Mouse (Mus musculus) 3T3-L1 (cell line): ENCODE data around the gene Tmem11.

ENCODE experiments used
- DNase-seq: peaks from one replicate; pipeline ENCODE4 v3.0.0-alpha.2; 2015; ENCODE audit warnings: low read depth, low spot score

The Tmem11 gene

DNA sequence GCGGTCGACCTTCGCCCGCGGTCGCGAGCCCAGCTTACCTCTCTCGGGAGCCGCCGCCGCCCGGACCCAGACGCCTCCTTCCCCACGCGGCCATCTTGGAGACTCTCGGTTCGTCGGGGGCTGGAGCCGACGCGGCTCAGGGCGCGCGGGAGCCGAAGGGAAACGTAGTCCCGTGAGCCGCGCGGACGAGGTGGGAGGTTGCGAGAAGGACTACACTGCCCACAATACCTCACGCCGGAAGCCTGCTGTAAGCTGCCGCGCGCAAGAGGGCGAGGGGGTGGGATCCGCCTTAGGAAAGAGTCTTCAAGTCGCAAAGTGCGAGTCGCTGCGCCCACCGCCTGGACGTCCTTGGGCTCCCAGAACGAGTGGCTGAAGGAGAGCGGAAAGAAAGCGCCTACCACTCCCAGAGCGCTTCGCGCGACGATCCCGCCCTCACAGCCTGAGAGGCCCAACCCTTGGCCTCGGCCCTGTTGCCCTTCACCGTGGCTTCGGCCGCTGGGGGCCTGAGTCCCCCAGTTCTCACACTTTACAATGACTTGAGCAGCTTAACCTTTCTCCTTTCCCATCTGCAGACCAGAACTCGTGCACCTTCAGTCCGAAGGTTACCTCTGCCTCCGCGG is at the start of gene Tmem11:
TSS of gene Tmem11 (minus strand) at position 598 of the 620 bp plus-strand sequence.
- DNase-seq = peak; percentile 96

DNA sequence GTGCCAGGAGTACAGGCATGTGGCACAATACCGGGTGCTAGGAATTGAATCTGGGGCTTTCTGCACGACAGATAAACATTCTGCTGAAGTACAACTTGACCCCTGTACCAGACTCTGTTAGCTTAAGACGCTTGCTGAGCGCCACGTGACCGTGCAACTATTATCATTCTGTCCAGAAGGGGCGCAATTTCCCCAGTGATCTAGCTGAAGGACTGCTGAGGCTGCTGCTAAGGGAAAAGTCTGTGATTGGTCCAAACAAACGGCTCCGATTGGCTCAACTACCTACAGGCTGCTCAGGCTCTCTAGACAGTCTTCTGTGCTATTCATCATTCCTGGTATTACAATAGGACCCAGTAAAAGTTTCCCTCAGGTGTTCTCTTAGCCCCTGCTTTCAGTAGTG is 48.2 kb upstream of the Tmem11 start:
- peak; percentile 72 for DNase-seq

DNA sequence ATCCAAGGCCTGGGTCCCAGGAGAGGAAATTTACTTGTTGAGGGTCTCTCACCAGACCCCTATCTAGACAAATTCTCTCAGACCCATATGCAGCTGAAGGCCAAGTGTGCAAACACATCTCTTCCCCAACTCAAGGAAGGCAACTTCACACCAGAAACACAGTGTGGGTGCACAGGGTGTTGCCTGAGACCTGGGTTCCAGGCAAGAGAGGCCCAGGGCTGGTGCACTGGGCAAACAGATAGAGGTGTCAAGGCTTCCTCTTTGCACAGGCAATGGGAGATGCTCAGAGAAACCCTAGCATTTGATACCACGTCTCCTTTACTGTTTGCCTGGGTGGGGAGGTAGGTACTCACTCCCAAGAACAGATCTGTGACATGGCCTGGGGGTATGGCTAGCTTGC is 45.9 kb upstream of the Tmem11 start:
- no peak for DNase-seq

DNA sequence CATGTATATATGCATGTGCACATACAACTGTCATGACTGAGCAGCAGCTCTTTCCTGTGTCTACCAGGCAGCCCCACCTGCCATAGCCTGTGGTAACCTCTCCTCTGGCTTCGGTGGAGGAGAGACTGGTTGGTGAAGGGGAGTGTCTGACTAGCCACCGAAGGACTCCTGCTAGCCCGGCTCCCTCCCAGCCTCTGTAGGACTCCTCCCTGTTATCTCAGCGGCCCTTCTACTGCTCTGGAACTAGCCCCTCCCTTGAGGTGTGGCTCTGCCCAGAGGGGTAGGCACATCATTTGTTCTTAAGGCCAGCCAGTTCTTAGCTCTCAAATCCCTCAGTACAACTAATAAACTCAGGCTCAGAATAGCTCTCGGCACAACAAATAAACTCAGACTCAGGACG is 45.4 kb upstream of the Tmem11 start:
- no peak for DNase-seq

DNA sequence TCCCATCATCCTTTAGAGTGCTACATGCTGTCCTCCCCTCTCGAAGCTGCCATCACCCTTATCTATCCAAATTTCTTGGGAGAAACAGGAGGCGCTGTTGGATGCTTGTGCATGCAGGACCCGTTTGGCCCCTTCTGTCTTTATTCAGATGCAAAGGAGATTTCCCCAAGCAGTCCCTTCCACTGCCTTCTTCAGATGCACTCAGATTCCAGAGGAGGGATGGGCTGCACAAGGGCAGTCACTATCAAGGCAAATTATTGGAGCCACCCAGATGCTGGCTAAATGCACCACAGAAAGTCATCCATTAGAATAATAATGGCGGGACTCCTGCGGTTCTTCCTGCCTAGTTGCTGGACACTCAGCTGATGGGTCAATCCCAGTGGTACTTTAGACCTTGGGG is 43.9 kb upstream of the Tmem11 start:
- DNase-seq = no peak

DNA sequence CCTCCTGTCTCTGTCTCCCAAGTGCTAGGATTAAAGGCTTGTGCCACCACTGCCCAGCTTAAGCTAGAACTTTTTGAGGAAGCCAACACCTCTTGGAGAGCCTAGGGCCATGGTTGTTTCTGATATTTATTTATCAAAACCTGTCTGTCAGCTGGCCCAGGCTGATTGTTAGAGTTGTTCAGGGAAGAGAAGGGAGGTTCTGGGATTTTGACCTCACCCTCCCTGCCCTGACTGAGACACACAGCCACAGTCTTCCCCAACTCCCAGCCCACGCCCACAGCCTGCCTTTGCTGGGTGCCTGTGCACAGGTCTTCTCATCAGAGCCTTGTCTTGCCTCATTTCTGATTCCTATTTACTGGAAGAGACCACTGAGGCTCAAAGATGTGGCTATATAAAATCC is 43.1 kb upstream of the Tmem11 start:
- DNase-seq = no peak

DNA sequence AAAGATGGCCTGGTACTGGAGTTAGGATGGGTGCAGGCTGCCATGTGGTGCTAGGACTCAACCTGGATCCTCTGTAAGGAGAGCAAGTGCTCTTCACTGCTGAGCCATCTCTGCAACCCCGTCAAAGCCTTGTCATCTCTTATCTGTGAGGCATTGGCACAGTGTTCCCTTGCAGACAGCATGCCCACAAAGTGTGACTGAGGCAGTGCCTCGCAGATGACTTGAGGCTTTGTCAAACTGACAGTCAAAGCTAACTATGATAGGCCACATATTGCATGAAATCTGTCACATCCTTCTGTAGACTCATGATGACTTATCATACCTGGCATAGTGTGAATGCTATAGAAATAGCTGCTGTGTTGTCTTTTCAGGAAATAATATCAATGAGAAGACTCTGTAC is 40.9 kb upstream of the Tmem11 start:
- DNase-seq = no peak

DNA sequence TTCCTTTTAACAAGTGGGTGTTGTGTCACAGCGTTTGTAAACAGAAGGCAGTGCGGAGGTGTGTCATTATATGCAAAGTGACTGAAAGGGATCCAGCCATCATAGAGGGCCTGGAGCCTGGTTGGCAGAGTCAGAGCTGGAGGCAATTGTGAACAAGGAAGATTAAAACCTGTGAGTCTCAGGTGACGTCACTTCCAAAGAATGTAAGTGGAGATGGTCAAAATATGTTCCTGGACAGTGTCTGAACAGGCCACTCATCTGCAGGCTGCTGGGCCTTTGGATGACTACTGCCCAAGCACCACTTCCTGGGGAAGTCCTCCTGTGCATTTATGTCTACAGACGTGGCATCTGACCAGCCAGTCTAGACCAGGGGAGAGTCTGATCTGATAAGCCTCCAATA is 36.1 kb upstream of the Tmem11 start:
- DNase-seq = peak; percentile 87

DNA sequence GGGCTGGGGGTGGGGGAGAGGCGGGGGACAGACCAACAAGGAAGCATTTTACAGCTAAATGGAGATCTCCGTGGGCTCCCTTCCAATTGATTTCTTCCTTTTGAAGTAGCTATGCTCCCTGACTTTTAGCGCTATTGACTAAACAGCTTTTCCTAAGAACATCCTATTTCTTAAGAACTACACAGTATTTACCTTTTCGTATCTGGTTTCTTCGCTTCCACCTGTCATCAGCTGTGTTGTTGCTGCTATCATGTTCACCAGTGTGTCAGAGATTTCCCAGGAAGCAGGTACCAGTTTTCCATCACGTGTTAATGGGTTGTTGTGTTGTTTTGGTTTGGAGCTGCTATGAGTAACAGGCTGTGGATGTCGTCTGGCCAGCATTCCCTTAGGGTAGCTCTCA is 35.4 kb upstream of the Tmem11 start, which contains the start of gene Natd1:
TSS of gene Natd1 (minus strand) at position 260 of the 400 bp plus-strand sequence.
- peak; percentile 51 for DNase-seq

DNA sequence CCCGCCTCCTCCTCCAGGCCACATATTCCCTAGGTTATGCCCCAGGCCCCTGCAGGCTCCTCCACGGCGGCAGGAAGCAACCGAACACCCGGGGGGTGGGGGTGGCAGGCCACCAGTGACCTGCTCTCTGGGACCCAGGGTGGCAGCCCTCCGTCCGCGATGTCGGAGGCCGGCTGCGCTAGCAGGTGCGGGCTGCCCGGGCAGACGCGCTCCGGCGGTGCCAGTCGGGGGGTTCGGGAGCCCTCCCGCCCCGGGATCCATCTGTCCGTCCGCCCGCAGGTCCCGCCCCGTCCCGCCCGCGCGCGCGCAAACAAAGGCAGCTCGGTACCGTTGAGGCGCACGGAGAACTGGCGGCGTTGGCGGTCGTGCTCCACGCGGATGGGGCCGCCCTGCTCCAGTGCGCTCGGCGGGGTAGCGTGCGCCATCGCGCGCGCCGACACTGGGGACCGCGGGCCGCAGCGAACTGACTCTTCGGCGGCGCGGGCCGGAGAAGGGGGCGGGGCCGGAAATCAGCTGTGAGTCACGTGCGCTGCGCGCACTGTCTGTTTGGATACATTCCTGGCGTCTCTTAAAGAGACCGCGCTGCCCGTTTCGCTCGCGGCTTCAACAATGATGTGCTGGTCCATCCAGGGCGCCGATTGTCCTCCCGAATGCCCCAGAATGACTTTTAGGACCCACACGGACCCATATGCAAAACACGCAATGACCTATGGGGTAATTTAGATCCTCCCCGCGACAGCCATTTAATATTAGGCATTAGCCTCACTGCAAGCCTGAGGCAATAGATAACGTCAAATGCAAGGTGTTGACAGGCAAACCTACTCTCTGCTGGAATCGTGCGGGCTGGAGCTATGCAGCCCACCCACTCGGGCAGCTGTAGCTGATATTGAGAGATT is 34.5 kb upstream of the Tmem11 start:
- DNase-seq = peak; percentile 89

DNA sequence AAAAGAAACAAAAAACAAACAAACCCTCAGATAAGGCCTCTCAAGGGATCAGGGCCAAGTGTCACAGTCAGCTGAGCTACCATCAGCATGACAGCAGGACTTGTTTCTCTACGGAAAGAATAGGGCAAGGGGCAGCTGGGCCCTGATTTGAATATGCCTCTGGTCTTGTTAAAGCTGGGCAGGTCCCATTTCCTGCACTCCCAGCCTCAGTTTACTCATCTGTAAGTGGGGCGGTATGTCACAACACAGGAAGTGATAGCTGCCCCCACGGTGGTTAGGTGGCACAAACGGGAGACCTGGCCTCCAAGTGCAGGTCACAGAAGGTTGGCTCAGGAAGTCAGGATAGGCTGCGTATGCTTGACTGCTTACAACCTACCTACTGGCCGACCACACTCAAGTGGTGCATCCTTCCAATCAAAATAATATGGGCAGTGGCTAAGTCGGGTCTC is 33.5 kb upstream of the Tmem11 start:
- DNase-seq = no peak

DNA sequence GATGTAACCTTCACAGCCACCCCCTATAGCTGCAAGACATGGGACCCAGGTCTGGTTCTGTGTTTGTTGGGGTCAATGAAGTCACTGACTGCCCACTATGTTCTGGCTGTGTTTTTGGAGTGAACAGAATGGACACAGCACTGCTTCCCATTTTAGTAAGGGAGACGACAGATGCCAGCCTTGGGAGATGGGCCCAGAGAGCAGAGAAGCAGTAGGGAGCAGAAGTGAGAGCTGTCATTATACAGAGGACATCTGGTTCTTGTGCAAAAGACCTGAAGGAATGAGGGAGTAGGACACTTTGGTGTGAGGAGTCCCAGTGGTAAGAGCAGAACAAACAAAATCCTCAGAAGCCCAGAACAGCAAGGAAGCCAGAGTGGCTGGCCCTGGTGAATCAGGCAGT is 30.6 kb upstream of the Tmem11 start:
- DNase-seq = no peak

DNA sequence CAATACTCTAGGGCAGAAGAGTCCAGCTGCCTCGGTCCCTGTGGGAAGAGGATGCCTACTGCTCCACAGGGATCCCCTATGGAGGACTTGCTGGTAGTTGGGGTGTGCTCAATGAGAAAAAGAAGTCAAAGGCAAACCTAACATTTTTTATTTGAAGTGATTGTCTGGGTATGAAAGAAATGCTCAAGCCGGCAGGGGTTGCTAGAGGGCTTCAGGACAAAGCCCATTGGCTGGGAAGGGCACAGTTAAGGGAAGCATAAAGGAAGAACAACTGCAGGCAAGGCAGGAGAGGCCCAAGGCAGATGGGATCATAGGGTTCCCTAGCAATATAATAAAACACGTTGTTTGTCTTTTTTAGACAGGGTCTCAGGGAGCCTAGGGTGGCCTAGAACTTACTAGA is 29.0 kb upstream of the Tmem11 start:
- DNase-seq = peak; percentile 36

DNA sequence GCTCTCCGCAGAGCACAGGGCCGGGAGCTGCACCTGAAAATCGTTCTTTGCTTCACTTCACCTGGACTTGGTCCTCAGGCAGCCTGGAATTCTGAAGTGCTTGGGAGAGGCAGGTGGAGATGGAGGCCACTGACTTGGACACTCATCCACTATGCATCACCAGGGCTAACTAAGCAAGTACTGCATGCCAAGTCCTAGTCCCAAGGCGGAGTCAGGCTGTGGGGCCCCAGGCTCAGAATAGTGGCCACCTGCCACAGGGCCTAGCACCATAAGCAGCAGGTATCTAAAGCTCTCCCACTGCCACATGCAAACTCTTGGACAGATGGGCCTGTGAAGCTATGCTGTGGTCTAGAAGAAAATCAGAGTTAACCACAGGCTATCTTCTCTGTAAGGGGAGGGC is 27.4 kb upstream of the Tmem11 start:
- no peak for DNase-seq

DNA sequence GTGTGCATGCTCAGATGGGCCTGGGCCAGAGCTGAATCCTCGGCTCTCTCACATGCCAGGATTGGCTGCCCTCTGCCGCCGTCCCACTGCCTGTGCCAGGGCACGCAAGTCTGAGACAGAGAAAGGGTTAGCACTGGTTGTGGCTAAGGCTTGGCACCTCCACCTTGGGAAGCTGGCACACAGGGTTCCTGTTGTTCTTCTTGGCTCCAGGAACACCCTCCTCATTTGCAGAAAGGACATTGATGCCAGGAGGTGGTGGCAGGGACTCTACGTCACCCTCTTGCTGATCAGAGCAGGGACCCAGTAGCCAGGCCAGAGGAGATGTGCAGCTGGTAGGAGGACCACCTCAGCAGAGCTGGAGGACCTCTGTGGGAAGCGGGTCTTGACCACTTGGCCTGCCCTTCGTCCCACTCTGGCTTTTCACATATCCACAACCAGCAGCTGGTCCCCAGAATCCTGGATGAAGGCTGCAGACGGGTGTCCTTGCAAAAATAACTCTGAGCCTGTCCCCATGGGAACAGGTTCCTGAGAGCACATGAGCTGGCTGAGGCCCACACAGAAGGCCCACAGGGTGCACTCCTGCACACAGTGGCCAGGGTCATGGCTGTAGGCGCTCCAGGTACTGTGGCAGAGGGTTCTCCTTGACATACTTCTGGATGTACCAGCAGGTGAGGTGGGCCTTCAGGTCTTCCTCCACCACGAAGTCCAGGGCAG is 26.5 kb upstream of the Tmem11 start:
- no peak for DNase-seq

DNA sequence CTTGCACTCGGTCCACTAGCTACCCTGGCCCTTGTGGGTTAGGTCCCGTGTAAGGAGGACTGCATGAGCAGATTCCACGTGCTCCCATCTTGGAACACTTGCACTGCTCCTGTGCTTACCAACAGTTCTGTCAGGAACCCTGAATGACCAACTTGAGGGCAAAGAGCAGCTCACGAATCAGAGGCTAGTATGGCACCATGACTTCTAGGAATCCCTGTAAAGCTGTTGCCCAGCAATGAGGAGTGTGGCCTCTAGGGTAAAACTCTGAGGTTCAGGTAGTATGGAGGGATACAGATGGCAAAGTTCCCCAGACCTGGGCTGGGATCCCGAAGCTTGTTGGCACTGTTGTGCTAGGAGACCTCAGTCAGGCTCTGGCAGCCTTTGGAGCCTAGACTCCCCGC is 24.6 kb upstream of the Tmem11 start:
- no peak for DNase-seq

DNA sequence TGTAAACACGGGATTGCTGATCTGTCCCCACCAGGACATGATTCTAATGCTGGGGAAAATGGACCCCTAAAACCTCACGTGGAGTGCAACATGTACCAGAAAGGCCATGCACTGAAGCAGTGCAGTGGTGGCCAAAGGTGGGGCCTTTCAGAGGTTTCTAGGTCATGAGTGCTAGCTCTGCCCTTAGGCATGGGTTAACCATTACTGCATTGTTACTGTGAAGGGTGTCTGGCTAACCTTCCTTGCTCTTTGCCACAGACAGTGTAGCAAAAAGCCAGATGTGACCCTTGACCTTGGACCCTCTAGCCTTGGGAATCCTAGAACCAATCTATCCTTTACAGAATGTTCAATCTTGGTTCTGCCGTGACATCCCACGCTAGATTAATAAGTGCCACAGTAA is 23.4 kb upstream of the Tmem11 start:
- no peak for DNase-seq

DNA sequence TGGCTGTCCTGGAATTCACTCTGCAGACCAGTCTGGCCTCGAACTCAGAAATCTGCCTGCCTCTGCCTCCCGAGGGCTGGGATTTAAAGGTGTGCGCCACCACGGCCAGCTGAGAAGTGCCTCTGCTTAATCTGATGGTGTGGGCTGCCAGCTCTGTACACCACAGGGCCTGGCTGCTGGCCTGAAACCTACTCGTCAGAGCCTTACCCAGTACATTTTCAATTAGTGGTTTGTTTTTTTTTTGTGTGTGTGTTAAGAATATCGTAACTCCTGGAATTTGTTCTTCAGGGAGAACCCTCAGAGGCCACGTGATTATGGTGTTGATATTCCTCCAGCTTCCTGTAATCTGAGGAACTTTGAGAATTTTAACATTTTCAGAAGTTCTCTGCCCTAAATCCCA is 22.9 kb upstream of the Tmem11 start:
- DNase-seq = peak; percentile 25

DNA sequence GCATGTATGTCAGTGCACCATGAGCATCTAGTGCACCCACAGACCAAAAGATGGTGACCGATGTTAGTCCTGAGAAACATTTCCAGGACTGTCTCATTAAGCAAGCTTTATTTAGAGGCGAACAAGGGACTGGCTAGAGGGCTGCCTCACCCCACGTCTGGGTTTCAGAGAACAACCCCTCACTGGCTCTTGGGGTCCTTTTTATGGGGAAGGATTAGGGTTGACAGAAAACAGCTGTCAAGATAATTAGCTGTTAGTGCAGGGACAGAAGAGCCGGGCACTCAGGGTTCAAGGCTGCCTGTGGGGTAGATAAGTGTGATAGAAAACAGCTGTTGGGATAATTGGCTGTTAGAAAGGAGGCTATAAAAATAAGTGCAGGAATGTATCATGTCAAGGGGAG is 16.8 kb upstream of the Tmem11 start:
- DNase-seq = no peak

DNA sequence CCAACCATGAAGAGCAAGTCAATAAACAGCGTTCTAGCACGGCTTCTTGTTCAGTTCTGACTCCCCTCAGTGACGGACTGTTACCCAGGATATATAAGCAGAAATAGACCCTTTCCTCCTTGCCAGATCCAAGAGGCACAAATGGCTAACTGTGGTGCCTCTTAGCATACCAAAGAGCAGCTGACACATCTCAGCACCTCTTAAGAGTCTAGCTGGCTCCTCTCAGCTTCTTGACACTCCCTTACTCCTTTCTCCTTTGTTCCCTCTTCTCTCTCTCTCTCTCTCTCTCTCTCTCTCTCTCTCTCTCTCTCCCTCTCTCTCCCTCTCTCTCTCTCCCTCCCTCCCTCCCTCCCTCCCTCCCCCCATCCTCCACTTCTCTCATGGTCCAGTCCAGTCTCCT is 11.7 kb upstream of the Tmem11 start:
- DNase-seq = no peak

DNA sequence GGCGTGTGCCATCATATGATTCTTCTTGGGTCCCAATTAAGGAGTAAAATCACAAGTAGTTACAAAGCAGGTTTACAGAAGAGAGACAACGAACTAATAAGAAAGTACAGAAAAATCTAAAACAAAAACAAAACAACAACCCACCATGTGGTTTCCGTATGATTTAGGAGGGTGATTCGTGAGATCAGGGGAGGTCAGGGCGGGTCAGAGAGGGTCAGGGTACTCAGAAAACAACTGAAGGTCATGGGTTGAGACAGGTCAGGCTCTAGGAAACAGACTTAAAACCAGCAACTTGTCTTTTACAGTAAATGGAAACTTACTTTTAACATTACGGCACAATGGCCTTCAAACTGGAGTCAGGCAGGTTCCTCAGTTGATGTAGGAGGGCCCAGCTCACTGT is 11.2 kb upstream of the Tmem11 start:
- DNase-seq = no peak

DNA sequence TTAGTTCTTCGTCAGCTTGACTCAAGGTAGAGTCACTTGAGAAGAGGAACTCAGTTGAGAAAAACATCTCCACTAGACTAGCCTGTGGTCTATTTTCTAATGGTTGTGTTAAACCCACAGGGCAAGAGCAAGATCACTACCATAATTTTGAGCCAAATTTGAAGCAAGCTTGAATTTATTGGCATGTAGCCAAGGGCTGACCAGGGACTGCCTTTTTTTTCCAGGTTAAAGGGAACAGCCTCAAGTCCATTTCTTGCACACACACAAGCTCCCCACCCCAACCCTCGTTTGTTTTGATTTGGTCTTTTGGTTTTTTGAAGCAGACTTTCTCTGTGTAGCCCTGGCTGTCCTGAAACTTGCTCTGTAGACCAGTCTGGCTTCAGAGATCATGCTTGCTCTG is 10.8 kb upstream of the Tmem11 start:
- DNase-seq = no peak
